Mouse (Mus musculus) MEL-GATA-1-ER (cell line): ENCODE measurements around the gene Clvs2.

Experiments used
- DNase-seq: peaks from one replicate; pipeline ENCODE4 v3.0.0-alpha.2; 2012; ENCODE audit warnings: low read depth; ENCODE audit errors: extremely low read depth

Gene Clvs2

GRCm38 (mm10) chr10:33624131-33624879 lies at the start of gene Clvs2:
Clvs2 (minus strand) TSS chr10:33624769.
- no peak for DNase-seq

GRCm38 (mm10) chr10:33653142-33653541 lies 28.6 kb upstream of the Clvs2 start:
- DNase-seq, result no peak

- no peak for DNase-seq
Observed at GRCm38 (mm10) chr10:33623577-33623991, 985 bp downstream of the Clvs2 start.

GRCm38 (mm10) chr10:33622700-33623099 lies 1.9 kb downstream of the Clvs2 start:
- no peak for DNase-seq

GRCm38 (mm10) chr10:33616207-33616606 lies 8.4 kb downstream of the Clvs2 start:
- DNase-seq, result no peak

- no peak for DNase-seq
Observed at GRCm38 (mm10) chr10:33613197-33613596, 11.4 kb downstream of the Clvs2 start.

GRCm38 (mm10) chr10:33592732-33593131 lies 31.8 kb downstream of the Clvs2 start:
- DNase-seq, result no peak

GRCm38 (mm10) chr10:33588800-33589199 lies 35.8 kb downstream of the Clvs2 start:
- DNase-seq, result no peak

- no peak for DNase-seq
Observed at GRCm38 (mm10) chr10:33587118-33587517, 37.5 kb downstream of the Clvs2 start.

GRCm38 (mm10) chr10:33558081-33558480 lies 66.5 kb downstream of the Clvs2 start:
- DNase-seq, result no peak

- no peak for DNase-seq
Observed at GRCm38 (mm10) chr10:33540331-33540730, 84.2 kb downstream of the Clvs2 start.
